Mouse (Mus musculus) lung, postnatal 10 days (tissue): Measurements from ENCODE around the gene Rp9.
"Not testable (repeated sequence)": the region's sequence is repeated elsewhere in the genome, so short reads cannot be mapped to it uniquely, and the experiment has no call there.

Experiments used
- DNase-seq: peaks from one replicate; pipeline ENCODE4 v3.0.0; 2021

Rp9 gene

DNA sequence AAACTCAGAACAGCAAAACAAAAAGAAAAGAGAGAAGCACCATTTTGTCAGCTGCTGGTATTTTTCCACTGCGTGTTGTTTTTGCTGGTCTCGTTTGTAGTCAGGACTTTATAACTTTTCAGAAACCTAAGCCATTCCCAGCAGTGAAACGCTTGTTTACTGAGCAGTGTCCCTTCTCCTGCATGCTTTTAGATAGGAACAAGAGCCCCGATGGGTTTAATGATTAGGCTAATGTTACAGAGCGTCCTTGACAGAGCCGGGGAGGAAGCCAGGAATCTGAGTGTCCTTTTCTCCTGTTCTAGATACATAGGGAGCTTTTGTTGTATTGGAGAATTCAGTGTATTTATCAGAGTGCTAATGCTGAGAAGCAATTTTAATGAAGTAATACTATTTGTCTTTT, 52.0 kb downstream of the Rp9 start:
- no peak for DNase-seq

DNA sequence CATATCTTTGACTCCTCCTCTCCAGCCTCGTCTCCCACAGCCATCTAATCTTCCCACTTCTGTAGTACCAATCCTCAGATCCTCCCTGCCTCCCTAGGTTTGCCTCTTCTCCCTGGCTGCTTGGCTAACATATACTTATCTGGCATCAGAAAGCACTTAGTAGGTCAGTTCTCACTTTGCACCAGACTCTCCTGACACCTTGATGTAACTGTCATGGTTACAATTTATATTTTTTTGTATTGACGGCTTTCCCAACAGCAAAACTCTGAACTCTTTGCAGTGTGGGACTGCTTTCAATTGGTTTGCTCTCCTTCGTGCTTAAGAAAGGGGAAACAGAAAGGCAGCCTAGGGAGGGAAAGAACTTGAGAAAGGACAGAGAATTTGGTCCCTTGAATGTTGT, 53.4 kb downstream of the Rp9 start:
- DNase-seq: no peak

DNA sequence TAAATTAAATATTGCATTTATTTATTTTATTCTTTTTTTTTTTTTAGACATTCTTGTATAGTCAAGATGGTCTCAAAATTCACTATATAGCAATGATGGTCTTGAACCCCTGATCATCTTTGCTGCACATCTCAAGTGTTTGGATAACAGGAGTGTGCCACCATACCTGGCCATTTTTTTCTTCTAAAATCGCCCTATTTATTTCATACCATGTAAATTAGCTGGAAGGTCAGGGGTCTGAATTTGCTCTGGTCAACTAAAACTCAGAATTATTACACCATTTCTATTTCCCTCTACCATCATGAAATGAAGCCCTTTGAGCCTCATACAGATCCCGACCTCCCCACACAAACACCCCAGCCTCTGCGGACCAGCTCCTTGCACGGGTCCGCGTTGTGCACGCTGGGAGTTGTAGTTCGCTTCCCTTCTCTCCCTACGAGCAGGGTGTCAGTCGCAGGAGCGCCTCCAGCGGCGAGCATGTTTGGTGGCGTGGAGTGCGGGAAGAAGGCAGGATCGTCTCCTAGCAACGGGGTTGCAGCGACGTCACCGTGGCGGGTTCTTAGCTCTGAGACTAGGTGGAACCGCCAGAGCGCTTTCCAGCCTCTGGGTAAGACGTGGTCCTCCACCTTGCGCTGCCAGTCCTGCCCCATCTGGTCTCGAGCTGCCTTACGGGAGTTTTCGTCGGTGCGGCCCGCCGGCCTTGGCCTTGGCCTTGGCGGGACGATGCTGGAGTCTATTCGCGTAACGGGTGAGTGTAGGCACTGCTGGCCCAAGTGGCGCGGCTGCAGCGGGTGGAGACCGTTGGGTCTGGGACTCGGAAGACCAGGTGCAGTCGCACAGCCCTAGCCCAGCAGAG, 58.3 kb downstream of the Rp9 start, which contains the start of gene 9530077C05Rik:
9530077C05Rik (plus strand) TSS at position 512 of the 856 bp plus-strand sequence.
- peak; percentile 98 for DNase-seq

DNA sequence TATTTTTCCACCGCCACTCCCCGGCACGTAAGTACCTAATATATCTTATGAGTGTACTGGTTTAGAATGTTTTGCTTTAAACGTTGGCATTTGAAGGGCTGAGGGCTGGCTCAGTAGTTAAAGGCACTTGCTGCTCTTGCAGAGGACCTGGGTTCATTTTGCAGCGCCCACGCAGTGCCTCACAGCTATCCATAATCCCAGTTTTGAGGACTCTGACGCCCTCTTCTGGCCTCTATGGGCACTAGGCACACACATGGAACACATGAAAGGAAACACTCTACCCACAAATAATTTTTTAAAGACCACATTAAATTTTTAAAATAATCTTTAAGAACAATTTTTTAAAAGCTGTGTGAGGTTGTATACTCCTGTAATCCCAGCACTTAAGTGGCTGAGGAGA, 60.0 kb downstream of the Rp9 start:
- DNase-seq: no peak

DNA sequence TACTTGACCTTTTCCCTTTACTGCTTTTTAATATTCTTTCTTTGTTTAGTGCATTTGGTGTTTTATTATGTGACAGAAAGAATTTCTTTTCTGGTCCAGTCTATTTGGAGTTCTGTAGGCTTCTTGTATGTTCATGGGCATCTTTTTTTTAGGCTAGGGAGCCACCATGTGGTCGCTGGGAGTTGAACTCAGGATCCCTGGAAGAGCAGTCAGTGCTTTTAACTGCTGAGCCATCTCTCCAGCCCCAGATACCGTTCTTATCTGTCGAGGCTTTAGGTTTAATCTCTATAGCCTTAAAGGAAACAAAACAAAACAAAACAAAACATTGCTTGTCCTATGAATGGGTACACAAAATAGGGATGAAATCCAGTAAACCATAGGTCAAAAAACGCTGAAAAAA, 61.2 kb downstream of the Rp9 start:
- DNase-seq: peak; percentile 36

DNA sequence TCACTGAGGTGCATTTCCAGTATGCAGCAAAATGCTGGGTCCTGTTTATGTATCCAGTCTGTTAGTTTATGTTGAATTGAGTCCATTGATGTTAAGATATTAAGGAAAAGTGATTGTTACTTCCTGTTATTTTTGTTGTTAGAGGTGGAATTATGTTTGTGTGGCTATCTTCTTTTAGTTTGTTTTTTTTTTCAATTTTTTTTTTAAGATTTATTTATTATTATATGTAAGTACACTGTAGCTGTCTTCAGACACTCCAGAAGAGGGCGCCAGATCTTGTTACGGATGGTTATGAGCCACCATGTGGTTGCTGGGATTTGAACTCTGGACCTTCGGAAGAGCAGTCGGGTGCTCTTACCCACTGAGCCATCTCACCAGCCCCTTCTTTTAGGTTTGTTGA, 61.9 kb downstream of the Rp9 start:
- DNase-seq: not testable (repeated sequence)

DNA sequence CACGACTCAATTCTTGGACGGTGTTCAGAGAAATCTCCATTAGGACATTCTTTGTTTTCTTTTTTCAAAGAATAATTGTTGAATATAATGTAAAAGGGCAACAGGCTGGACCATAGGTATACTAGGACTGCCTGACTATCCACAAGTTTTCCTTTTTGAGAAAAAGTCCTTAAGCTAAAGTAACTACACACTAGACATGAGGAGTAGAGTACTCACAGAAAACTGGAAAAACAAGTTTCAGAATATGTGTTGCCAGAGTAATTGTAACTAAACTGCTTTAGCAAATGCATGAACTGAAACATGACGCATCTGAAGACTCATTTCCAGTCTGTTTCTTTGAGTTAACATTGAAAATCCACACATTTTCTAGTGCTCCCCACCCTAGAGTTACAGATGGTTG, 64.1 kb downstream of the Rp9 start:
- DNase-seq: no peak

DNA sequence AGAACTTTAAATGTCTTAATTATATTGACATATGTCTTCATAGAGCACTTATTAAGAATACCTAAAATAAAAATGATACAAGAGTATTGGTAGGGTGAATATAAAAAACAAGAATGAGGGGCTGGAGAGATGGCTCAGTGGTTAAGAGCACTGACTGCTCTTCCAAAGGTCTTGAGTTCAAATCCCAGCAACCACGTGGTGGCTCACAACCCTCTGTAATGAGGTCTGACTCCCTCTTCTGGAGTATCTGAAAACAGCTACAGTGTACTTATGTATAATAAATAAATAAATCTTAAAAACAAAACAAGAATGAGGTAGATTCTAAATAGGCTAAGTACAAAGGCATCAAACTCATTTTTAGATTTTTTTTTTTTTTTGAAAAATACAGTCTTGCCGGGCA, 66.0 kb downstream of the Rp9 start:
- not testable (repeated sequence) for DNase-seq

DNA sequence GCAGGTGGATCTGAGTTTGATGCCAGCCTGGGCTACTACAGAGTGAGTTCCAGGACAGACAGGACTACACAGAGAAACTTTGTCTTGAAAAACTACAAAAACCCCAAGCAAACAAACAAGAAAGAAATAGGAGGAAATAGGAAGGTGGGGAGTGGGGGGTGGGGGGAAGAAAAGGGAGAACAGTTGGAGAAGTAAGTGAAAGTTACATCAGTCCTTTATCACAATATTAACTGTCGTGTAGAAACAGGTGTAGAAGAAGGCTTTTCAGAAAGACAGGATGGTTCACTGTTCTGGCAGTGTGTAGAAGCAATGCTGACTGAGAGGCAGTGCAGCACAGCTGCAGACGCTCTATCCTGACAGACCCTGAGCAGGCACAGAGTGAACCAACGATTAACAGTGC, 66.6 kb downstream of the Rp9 start:
- no peak for DNase-seq

DNA sequence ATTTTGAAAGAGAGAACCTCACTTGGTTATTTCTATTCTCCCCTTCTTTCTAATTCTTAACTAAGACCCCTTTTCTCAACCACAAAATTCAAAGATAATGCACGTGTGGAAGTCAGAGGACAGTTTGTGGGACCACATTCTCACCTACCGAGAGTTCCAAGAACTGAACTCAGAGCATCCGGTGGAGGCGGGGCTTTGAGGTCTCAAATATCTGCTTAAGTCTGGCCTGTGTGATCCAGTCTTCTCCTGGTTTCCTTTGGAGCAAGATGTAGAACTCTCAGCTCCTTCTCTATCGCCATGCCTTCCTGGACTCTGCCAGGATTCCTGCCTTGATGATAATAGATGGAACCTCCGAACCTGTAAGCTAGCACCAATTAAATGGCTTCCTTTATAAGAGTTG, 67.5 kb downstream of the Rp9 start:
- no peak for DNase-seq

DNA sequence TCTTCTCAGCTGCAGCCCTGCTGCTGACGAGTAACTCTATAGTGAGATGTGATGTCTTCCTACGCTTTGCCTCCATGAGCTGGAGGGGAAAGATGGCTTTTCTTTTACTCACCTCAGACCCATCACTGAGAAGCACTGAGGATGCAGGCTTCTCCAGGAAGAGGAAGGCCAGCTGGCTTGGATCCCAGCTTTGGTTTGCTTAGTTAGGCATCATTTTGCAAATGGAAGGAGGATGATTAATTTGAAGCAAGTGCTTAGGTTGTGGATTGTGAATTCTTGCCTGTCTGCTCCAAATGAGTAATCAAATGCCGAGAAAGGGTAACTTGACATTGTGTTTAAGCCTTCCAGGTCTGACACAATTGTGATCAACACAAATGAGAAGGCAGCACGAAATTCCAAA, 70.5 kb downstream of the Rp9 start:
- peak; percentile 12 for DNase-seq

DNA sequence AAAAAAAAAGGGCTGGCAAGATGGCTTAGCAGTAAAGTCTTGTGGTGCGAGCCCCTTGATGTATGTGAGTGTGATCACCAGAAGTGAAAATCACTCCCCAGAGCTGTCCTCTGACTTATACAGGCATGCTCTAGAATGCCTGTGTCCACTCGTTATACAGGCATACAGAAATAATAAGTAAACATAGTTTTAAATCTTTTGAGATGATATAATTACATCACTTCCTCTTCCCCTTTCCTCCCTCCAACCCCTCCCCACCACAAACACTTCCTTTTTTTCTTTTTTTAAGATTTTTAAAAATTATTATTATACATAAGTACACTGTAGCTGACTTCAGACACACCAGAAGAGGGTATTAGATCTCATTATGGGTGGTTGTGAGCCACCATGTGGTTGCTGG, 74.8 kb downstream of the Rp9 start:
- no peak for DNase-seq

DNA sequence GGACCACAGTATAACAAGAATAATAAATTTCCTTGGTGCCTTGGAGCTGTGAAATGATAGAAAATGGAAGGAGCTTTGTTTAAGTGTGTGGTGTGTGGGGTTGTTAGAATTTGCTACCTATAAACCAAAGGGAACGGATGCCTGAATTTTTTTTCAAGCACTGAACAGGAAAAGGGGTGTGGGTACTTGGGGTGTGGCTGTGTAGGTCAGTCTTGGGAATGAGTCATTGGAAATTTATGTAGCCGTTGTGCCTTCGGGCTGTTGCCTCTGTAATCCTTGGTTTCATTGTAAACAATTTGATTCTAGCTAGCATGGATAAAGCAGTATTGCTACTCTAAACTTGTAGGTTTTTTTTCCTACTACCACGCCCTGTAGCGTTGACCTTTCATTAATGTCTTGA, 79.2 kb downstream of the Rp9 start:
- DNase-seq: peak; percentile 24

DNA sequence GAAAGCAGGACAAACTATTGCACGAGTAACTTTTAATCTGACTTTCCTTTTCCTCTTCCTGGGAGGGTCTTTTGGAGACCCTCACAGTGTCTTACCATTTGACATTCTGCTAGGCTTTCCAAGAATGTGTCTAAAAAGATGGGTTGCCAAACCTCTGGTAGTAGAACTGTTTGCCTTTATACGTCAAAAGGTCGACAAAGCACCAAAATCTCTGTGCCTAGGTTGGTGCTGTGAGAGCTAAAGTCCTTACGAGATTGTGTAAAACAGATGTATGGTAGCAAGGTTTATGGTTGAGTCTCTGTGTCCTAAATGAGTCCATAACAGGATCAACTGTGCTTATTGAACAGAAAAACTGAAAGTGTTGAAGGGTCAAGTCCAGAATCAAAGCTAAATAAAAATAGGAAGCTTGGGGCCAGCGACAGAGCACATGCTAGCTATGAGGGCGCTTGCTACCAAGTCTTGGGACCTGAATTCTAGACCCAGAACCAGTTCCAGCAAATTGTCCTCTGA, 79.8 kb downstream of the Rp9 start:
- no peak for DNase-seq

DNA sequence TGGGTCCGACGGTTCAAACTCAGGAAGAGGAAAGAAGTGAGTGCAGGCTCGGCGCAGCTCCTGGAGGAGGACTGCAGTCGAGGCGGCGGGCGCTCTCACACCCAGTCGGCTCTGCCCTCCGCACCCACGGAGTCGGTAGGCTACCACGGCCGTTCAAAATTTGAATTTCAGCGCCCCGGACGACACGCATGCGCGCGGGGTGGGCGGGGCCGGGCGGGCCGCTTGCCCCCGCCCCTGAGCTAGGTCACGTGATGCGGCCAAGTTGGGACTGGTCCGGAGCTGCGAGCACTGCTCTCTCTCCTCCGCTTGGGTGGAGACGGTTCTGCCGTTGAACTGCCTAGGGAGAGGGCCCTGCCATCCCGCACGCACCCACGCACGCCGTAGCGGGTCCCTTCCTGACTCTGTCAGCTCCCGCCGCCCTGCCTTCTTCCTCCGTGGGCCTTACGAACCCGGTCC, 80.5 kb downstream of the Rp9 start, which contains the start of gene Anln:
Anln (minus strand) TSS at position 168 of the 456 bp plus-strand sequence.
- DNase-seq: peak; percentile 94

DNA sequence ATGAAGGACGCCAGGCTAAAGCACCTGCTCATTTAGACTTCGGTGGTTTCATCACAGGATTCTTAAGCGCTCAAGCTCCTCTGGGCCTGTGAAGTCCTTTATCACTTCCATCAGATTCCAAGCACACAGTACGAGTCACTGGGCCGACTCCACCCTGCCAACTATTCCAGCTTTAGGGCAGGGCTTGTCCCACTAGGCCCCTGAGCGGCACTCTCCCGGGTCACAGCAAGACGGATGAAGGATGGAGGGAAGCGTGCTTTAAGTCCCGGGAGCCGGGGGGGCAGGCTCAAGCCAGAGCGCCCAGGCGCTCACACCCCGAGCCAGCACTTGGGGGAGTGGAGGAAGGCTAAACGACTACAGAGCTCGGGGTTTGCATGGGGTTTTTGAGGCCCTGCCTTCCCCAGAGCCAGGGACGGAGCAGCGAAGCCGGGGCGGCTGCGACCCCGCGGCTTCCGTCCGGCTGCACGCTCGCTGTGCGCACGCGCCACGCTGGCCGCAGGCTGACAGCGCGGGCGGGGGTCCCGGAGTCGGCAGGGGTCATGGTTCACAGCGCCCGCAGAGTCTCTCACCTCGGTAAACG, 81.1 kb downstream of the Rp9 start:
- DNase-seq: peak; percentile 44

DNA sequence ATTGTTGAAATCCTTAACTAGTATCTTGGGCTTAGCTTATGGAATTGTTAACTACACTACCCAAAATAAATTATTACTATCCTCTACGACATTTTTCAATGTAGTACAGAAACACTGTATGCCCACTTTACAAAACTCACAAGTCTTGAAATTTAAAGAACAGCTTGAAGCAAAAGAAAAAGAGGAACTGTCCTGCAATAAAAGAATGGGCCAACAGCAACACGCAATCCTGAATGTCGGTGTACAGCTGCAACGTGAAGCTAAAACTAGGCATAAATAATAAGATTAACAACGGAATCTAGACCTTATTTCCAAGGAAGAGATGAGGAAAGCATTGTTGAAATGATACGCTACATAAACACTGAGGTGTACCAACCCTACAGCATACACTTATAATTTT, 81.6 kb downstream of the Rp9 start:
- no peak for DNase-seq

DNA sequence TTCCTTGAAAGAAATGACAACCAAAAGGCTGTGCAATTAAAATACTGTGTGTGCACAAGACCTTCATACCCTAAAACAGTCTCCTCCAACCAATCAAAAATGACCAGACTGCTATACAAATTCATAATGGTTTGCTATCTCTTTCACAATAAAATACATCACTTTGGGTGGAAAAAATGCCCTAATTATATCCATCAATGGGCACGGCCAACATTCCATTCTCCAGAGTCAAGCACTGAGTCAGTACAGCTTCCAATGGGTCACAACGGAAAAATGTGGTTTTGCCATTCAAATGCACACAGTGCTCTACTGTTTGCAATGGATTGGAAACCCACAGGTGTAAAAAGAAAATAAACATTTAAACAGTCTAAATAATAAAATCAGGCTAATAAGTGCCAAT, 83.7 kb downstream of the Rp9 start:
- no peak for DNase-seq

DNA sequence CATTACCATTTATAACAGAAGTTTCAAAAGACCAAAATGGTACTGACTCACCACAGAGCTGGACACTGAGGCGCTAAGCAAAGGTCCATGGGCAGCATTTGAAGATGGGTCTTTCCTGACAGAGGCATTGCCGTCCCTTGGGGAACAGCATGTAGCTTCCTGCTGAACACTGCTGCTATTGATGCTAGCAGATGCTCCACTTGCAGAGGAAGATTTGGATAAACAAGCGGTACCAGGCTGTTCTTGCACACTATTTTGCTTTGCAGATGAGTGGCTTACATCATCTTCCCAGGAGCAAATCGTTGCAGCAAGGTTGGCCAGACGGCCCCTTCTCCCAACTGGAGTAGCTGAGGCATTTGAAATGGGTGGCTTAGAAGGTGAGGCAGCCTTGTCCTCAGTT, 93.5 kb downstream of the Rp9 start:
- DNase-seq: no peak

DNA sequence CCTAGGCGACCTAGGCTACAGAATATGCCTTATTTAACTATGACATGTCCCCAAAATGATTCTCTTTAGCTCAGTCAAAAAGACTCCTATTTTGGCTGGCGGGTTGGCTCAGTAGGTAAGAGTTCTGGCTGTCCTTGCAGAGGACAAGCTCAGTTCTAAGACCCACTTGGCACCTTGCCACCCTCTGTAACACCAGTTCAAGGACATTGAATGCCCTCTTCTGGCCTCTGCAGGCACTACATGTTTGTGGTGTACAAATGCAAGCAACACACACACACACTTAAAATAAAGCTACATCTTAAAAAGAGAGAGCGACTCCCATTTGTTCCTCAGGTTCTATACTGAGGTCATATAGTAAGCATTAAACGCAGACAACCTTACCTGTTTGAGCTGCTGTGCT, 96.8 kb downstream of the Rp9 start:
- peak; percentile 20 for DNase-seq

DNA sequence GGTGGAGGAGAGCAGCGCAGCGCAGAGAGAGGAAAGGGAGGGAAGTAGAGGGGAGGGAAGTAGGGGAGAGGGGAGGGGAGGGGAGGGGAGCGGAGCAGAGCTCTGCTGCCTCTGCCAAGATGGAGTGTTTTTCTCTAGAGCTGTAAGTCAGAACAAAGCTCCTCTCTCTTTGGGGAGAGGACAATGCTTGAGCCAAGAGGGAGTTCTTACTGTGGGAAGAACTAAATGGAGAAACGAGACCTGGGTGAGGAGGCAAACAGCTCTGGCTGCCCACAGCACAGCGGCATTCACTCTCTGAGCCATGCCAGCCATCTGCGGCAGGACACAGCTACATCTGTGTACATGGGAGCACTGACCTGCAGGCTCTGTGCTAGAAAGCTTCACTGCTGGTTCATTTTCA, 101.5 kb downstream of the Rp9 start:
- DNase-seq: peak; percentile 6

DNA sequence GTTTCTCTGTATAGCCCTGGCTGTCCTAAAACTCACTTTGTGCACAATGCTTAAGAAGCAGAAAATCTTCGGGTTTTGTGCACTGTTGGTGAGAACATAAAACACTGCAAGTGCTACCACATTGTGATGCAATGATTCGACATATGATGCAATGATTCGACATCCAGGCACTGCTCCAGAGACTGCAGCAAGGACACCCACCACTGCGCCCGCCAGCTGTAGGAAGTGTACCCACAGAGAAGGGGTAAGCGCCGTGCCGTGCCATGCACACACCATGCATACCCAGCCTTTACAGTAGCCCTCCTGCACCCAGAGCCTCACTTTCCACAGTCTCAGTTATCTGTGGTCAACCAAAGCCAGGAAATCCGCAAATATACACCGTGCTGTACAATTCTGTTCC, 102.9 kb downstream of the Rp9 start:
- DNase-seq: no peak

DNA sequence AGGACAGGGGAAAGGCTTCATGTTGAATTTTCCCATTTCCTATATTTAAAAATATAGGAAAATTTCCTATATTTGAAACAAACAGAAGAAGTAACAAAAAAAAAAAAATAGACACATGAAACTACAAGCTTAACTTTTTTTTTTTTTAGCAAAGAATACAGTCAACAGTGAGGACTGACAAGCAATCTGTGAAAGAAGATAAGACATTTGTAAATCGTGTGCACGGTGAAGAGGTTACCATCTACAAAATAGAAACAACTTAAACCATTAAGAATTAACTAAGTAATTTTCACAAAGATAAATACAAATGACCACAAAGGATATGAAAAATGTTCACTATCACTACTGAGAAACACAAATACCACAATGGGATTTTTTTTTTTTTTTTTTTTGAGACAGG, 103.3 kb downstream of the Rp9 start:
- DNase-seq: no peak
